Mouse (Mus musculus): ENCODE measurements around the gene Ccdc6. TPM values are rescaled to one million over a fixed set of nuclear protein-coding genes. Genes with fewer than 3 reads are reported as not detected.
"Not testable (repeated sequence)": the region's sequence is repeated elsewhere in the genome, so short reads cannot be mapped to it uniquely, and the experiment has no call there.

Ccdc6 gene
- polyA plus RNA-seq, 1 experiment from 2014 or later, result 15.9 TPM

DNA sequence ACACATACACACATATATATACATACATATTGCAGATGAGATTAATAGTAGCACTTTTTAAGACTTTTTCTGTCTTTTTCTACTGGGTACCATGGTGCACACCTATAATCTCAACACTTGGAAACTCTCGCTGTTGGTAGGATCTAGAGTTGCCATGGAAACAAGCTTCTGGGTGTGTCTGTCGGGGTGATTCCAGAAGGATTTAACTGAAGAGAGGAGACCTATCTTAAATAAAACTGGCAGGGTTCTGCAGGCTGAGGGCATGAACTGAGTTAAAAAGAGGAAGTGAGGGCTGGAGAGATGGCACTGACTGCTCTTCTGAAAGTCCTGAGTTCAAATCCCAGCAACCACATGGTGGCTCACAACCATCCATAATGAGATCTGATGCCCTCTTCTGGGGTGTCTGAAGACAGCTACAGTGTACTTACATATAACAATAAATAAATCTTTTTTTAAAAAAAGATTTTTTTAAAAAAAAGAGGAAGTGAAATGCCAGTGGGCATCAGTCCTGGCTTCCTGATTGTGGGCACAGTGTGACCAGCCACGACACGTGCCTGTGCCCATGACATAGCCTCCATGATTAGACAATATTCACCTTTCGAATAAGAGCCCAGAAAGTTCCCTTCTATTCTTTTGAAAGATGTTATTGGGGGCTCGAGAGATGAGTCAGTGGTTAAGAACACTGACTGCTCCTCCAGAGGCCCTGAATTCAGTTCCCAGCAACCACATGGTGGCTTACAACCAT is 102.7 kb downstream of the Ccdc6 start:
- Histone ChIP-seq H3K9ac (no peak overlapping the region), H3K27ac (no peak overlapping the region), H3K4me2 (no peak overlapping the region), H3K36me3 (no peaks in the 10 kb centered on the region), H3K9me3 (no peaks in the 10 kb centered on the region), H3K27me3 (replicated peaks) (no peaks in the 10 kb centered on the region), H3K4me3 (replicated peaks) (no peak overlapping the region), H3K4me1 (peaks cover 9% of the 10 kb centered on the region; the same call in 1 of the 2 replicates)
- no peak for ATAC-seq (ENCODE audit: insufficient read depth, low FRiP score, low read depth)
- WGBS, result 77% methylated on average over 6 of the region's 6 CpGs

DNA sequence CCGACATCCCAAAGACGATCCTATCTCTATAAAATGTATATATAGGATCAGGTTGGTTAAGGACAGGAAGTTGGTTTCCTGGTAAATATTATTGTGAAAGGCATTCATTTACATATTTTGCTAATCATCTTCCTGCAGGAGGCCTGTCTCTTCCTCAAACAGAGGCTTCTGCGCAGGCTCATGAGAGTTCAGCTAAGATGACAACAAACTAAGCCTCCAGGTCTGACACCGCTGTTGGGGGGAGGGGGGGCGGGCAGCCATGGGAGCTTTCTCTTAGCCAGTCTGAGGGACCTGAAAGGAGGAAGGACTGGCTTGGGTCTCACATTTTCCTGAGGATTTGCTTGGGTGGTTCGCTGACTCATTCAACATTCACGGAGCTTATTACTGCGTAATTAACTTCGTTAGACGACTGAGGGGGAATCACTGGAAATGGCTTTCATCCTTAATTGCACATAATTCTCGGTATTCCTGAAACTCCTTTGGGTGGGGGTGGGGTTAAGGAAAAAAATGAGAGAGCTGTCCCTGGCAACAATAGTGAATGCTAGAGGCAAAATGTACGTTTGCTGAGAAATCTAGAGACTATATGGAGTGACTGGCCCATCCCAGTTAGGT is 104.1 kb downstream of the Ccdc6 start:
- H3K27ac ChIP-seq, result no peak overlapping the region
- no peaks in the 10 kb centered on the region for H3K27me3 ChIP-seq (replicated peaks)
- no peak overlapping the region for H3K4me3 ChIP-seq (replicated peaks)
- 63% methylated on average over 12 of the region's 12 CpGs for WGBS
- H3K9me3 ChIP-seq, result no peaks in the 10 kb centered on the region
- no peak overlapping the region for H3K4me2 ChIP-seq
- H3K4me1 ChIP-seq, result peaks cover 10% of the 10 kb centered on the region
- ATAC-seq (ENCODE audit: insufficient read depth, low FRiP score, low read depth), result no peak
- no peak overlapping the region for H3K9ac ChIP-seq
- H3K36me3 ChIP-seq, result no peaks in the 10 kb centered on the region

- Histone ChIP-seq H3K4me2 (peak within 1 kb of the TSS; percentile 34), H3K9ac (no peak within 1 kb of the TSS), H3K4me3 (replicated peaks) (0 out of 2 replicates have a peak within 1 kb of the TSS, but pooled peaks have one; percentile 5), H3K36me3 (no peaks in the 10 kb centered on the region), H3K27me3 (replicated peaks) (no peaks in the 10 kb centered on the region), H3K4me1 (peaks cover 6% of the 10 kb centered on the region), H3K27ac (peak within 1 kb of the TSS; percentile 66), H3K9me3 (no peaks in the 10 kb centered on the region)
- ATAC-seq (ENCODE audit: insufficient read depth, low FRiP score, low read depth), result peak; percentile 70; the same call in 1 of the 2 replicates
- WGBS, result 24% methylated on average over 17 of the region's 17 CpGs
Observed at GRCm38 (mm10) chr10:70204505-70205399, 107.8 kb downstream of the Ccdc6 start, which contains the start of gene Mrln. Gene Mrln (plus strand): TSS chr10:70204664.

DNA sequence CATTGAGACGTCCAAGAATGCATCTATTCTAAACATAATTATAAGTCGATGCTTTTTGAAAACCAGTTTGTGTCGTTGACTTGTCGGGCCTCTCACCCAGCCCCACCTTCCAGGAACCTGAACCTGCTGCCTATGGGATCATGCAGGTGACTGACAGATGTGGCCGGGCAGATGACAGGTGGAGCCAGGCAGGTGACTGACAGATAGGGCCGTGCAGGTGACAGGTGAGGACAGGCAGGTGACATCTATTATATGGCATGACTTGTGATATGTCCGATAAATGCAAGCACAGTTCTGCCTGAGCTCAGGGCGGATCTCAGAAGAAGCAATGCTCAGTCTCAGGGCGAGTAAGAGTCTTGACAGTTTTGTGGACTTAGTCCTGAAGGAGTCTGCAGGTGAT is 114.4 kb downstream of the Ccdc6 start:
- no peak for ATAC-seq (ENCODE audit: insufficient read depth, low FRiP score, low read depth)
- WGBS, result 78% methylated on average over 9 of the region's 9 CpGs

GRCm38 (mm10) chr10:70220971-70221370 is 124.0 kb downstream of the Ccdc6 start:
- no peak overlapping the region for H3K4me3 ChIP-seq (replicated peaks)
- no peaks in the 10 kb centered on the region for H3K27me3 ChIP-seq (replicated peaks)
- no peaks in the 10 kb centered on the region for H3K9me3 ChIP-seq
- no peak overlapping the region for H3K9ac ChIP-seq
- no peak overlapping the region for H3K4me2 ChIP-seq
- H3K27ac ChIP-seq, result no peak overlapping the region
- H3K36me3 ChIP-seq, result no peaks in the 10 kb centered on the region
- WGBS, result 79% methylated on average over 5 of the region's 5 CpGs
- H3K4me1 ChIP-seq, result no peaks in the 10 kb centered on the region
- ATAC-seq (ENCODE audit: insufficient read depth, low FRiP score, low read depth), result no peak

More for the DNA sequence above, 114.4 kb downstream of the Ccdc6 start:
- Histone ChIP-seq H3K4me1 (no peaks in the 10 kb centered on the region), H3K4me3 (replicated peaks) (no peak overlapping the region), H3K9me3 (no peaks in the 10 kb centered on the region), H3K36me3 (no peaks in the 10 kb centered on the region), H3K27me3 (replicated peaks) (no peaks in the 10 kb centered on the region), H3K9ac (no peak overlapping the region), H3K27ac (no peak overlapping the region), H3K4me2 (no peak overlapping the region)

DNA sequence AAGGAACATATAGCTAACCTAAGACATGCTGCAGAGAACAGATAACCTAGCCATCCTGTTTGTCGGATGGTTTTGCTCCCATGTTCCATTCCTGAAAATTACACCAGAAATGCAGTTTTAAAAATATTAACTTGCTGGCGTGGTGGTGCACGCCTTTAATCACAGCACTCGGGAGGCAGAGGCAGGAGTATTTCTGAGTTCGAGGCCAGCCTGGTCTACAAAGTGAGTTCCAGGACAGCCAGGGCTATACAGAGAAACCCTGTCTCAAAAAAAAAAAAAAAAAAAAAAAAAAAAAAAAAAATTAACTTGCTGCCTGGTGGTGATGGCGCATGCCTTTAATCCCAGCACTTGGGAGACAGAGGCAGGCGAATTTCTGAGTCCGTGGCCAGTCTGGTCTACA is 125.3 kb downstream of the Ccdc6 start:
- H3K9ac ChIP-seq; H3K4me2 ChIP-seq; ATAC-seq (ENCODE audit: insufficient read depth, low FRiP score, low read depth); H3K27me3 ChIP-seq (replicated peaks); H3K9me3 ChIP-seq; H3K36me3 ChIP-seq; H3K27ac ChIP-seq; H3K4me1 ChIP-seq; H3K4me3 ChIP-seq (replicated peaks): not testable (repeated sequence)
- 89% methylated on average over 8 of the region's 8 CpGs for WGBS

GRCm38 (mm10) chr10:70224571-70224970 is 127.7 kb downstream of the Ccdc6 start:
- Histone ChIP-seq H3K4me3 (replicated peaks) (no peak overlapping the region), H3K4me2 (no peak overlapping the region), H3K9me3 (no peaks in the 10 kb centered on the region), H3K9ac (no peak overlapping the region), H3K4me1 (no peaks in the 10 kb centered on the region), H3K36me3 (no peaks in the 10 kb centered on the region), H3K27me3 (replicated peaks) (no peaks in the 10 kb centered on the region), H3K27ac (no peak overlapping the region)
- no peak for ATAC-seq (ENCODE audit: insufficient read depth, low FRiP score, low read depth)
- WGBS, result 87% methylated on average over 6 of the region's 6 CpGs

GRCm38 (mm10) chr10:70225760-70226159 is 128.8 kb downstream of the Ccdc6 start:
- 36% methylated on average over 6 of the region's 6 CpGs for whole genome bisulfite sequencing
- no peak overlapping the region for H3K27ac ChIP-seq

GRCm38 (mm10) chr10:70226608-70227007 is 129.7 kb downstream of the Ccdc6 start:
- ATAC-seq (ENCODE audit: insufficient read depth, low FRiP score, low read depth), result no peak
- Histone ChIP-seq H3K27me3 (replicated peaks) (no peaks in the 10 kb centered on the region), H3K9me3 (no peaks in the 10 kb centered on the region), H3K36me3 (no peaks in the 10 kb centered on the region), H3K27ac (no peak overlapping the region), H3K9ac (no peak overlapping the region), H3K4me3 (replicated peaks) (no peak overlapping the region), H3K4me1 (no peaks in the 10 kb centered on the region), H3K4me2 (no peak overlapping the region)

More at GRCm38 (mm10) chr10:70225760-70226159, 128.8 kb downstream of the Ccdc6 start:
- no peaks in the 10 kb centered on the region for H3K36me3 ChIP-seq
- H3K9me3 ChIP-seq, result no peaks in the 10 kb centered on the region
- H3K9ac ChIP-seq, result no peak overlapping the region
- no peaks in the 10 kb centered on the region for H3K4me1 ChIP-seq
- H3K4me3 ChIP-seq (replicated peaks), result no peak overlapping the region
- H3K27me3 ChIP-seq (replicated peaks), result no peaks in the 10 kb centered on the region
- no peak; the same call in 1 of the 2 replicates for ATAC-seq (ENCODE audit: insufficient read depth, low FRiP score, low read depth)
- no peak overlapping the region for H3K4me2 ChIP-seq

DNA sequence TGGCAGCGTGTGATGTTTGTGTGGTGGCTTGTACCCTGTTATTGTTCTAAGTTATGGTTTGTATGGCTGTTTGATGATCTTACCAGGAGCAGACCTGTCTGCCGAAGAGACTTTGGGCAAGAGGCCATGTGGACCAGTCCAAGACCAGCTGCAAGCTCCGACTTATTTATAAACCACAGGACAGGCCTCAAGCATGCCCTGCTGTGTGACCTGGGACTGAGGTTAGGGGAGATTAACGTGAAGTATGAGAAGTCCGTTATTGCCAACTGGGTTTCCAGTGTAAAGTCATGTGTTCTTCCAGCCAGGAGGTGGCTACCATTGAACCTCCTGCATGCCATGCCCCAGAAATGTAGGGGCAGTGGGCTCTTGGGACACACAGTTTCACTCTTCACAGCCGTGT is 133.4 kb downstream of the Ccdc6 start:
- Histone ChIP-seq H3K27ac (no peak overlapping the region), H3K4me1 (no peaks in the 10 kb centered on the region), H3K9me3 (no peaks in the 10 kb centered on the region), H3K9ac (no peak overlapping the region), H3K27me3 (replicated peaks) (no peaks in the 10 kb centered on the region), H3K4me2 (no peak overlapping the region), H3K36me3 (no peaks in the 10 kb centered on the region), H3K4me3 (replicated peaks) (no peak overlapping the region)
- no peak for ATAC-seq (ENCODE audit: insufficient read depth, low FRiP score, low read depth)
- 79% methylated on average over 6 of the region's 6 CpGs for WGBS

DNA sequence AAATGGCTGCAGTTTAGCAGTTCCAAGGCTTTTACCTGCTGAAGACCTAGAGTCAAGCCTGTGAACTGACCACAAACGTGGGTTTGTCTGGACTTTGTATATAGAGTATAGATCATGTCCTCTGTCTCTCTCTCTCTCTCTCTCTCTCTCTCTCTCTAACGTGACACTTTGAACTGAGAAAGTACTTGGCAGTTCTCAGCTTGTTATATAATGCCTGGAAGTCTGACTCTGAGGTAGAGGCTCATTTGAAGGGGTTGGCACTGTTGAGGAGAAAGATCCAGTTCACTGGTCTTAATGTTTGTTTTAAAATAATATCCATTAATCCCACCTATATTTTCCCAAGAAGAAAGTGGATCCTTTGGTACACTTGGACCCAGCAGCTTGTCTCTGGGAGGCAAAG is 141.0 kb downstream of the Ccdc6 start:
- WGBS, result 42% methylated on average over 2 of the region's 2 CpGs

More for the DNA sequence above, 141.0 kb downstream of the Ccdc6 start:
- no peak overlapping the region for H3K4me2 ChIP-seq
- H3K9me3 ChIP-seq, result no peaks in the 10 kb centered on the region
- H3K27me3 ChIP-seq (replicated peaks), result 0 out of 2 replicates have a peak, but pooled peaks cover under 1% of the 10 kb centered on the region
- ATAC-seq (ENCODE audit: insufficient read depth, low FRiP score, low read depth), result no peak
- no peaks in the 10 kb centered on the region for H3K4me1 ChIP-seq
- no peak overlapping the region for H3K4me3 ChIP-seq (replicated peaks)
- no peak overlapping the region for H3K9ac ChIP-seq
- H3K36me3 ChIP-seq, result no peaks in the 10 kb centered on the region
- no peak overlapping the region for H3K27ac ChIP-seq

All from stomach, embryonic 15.5 days (tissue).